Mouse (Mus musculus) forelimb bud, embryonic 11.5 days (tissue): ENCODE measurements around the gene Adamts15.
A peak's percentile ranks its signal among the peaks of the same experiment; 100 is the strongest.

ENCODE experiments used
- DNase-seq: peaks from one replicate; pipeline ENCODE4 v3.0.0-alpha.2; 2012; ENCODE audit warnings: low read depth, low spot score

Gene Adamts15

DNA sequence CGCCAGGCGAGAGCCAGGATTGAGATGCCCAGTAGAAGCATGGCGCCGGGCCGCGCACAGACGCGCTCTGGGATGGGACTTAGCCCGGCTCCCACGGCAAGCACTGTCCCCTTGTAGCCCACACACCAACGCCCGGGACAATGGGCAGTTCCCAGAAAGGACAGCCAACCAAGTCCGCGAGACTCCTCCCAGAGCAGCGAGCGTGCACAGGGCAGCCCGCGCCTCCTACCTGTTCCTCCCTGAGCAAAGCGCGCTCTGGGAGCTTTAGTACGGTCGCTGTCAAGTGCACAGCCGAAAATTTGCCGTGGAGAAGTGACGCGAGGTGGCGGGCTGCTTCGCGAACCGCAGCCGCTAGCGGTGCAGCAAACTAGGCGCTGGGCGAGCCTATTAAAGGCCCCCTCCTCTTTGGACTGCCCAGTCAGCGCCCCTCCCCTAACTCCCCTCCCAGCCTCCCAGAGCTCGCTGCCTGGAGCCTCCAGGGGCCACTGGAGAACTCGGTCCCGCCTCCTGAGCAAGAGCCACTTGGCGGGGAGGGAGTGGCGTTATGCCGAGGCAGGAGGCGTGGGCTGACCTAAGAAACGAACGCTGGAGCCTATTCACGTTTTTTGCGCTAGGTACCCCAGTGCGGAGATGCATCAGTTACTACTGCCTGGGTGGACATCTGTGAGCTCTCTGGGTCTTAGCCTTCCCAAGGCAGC, at the start of gene Adamts15:
Gene Adamts15, minus strand, starts transcription at position 256 of the 698 bp plus-strand sequence.
- DNase-seq: peak; percentile 79

DNA sequence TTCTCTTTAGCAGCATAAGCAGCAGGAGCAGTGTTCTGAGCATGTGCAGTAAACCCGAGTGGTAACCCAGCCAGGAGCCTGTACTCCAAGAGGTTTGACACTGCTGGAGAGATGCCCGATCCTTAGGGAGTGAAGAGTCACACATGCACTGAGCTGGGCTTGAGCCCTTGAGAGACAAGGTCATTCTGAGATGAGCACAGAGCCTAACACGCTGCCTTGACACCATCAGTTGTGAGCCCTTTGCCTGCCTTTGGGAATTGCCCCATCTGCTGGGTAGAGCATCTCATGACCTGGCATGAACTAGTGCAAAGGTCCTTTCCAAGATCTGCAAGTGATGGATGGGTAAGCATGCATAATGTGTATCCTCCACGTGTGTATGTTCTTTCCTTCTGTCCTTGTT, 49.7 kb upstream of the Adamts15 start:
- DNase-seq: no peak

- DNase-seq: no peak
Observed at GRCm38 (mm10) chr9:30970001-30970400, 47.7 kb upstream of the Adamts15 start.

DNA sequence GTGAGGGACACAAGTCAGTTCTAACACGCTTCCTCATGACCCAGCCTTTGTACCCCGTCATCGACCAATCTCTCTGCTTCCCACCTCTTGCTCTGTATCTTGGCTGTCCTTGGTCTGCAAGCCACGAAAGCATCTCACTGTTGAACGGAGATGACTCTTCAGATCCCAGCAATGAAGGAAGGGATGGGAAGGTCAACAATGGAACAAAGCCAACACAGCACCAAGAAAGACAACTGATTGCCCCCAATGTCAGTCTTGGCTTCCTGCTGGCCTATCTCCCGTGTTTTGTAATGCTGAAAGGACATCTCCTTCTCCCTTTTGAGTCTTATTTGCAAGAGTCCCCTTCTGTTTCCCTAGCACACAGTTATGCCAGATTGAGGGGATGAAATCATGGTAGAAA, 45.9 kb upstream of the Adamts15 start:
- DNase-seq: no peak

- DNase-seq: no peak
Observed at GRCm38 (mm10) chr9:30966881-30967280, 44.6 kb upstream of the Adamts15 start.

DNA sequence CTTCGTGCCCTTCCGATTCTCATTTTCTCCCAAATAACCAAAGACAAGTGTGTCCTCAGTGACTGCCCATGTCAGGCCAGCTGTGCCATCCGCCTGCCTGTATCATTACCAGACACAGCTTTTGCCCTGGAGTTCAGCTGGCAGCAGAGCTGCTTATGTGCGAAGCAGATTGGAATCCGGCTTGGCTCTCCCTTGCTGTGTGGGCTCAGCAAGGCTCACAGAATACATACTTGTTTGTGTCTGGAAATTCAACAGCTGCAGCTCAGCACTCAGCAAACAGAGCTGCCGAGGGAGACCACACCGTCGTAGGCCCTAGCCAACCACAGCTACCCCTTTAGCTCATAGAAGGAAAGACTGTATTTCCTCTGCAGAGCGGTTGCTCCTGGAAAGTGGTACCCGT, 42.4 kb upstream of the Adamts15 start:
- DNase-seq: no peak

DNA sequence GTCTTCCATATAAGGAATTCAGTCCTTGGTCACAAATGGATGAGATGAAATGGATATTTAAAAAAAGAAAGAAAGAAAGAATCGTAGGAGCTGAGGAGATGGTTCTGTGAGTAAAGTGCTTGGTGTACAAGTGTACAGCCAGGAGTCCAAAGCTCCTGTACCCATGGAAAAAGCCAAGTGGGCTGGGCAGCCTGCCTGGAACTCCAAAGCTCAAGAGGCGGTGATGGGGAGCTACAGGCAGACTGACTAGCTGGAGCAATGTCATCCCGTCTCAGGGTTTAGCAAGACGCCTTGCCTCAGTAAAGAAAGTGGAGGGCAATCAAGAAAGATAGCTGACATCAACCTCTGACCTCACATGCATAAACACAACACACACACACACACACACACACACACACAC, 41.5 kb upstream of the Adamts15 start:
- DNase-seq: no peak

- no peak for DNase-seq
Observed at GRCm38 (mm10) chr9:30955246-30955645, 33.0 kb upstream of the Adamts15 start.

DNA sequence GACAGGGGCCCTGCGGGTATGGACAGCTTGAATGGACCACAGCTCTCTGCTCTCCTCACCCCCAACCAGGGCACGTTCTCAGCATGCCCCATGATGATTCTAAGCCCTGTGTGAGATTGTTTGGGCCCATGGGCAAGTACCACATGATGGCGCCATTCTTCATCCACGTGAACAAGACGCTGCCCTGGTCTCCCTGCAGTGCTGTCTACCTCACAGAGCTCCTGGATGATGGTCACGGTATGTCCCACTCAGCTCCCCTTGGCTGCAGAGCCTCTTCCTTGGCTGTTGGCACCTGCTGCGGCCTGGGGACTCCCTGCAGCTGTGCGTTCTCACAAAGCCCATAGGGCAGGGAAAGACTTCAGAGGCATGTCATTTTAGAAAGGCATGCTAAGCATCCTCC, 31.0 kb upstream of the Adamts15 start:
- no peak for DNase-seq

DNA sequence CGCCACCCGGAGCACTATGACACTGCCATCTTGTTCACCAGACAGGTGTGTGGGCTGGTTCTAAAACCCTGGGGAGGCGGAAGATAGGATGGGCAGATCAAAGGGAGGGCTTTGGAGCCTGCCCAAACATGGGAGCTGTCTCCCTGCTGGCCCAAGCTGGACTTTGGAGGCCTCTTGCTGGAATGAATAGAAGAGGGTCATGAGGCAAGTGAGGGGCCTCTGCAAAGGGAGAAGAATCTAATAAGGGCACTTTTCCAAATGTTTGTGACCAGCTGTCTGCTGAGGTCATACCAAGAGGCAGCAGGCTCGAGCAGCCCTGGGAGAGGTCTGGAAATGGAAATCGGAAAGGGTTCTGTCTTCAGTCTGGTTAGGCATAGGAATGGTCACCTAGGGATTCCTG, 29.2 kb upstream of the Adamts15 start:
- DNase-seq: no peak

- no peak for DNase-seq
Observed at GRCm38 (mm10) chr9:30950592-30950991, 28.3 kb upstream of the Adamts15 start.

GRCm38 (mm10) chr9:30949971-30950370, 27.7 kb upstream of the Adamts15 start:
- DNase-seq: no peak

- DNase-seq: no peak
Observed at GRCm38 (mm10) chr9:30949422-30949821, 27.2 kb upstream of the Adamts15 start.

DNA sequence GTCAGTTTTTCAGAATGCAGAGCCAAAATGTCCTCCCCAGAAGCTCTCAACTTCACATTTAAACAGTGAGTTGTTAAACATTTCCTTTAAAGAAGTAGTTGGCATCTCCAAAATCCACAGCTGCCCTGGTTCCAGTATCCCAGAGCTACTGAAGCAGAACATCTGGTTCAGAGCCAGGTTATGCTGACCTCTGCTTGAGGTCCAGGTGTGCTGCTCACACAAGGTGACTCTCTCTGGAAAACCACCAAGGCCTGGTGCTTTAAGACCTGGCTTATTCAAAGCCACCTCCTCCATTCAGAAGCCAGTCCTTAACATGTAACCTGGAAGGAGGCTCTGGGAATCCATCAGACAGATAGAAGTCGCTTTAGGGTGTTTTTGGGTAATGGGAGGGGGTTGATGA, 23.0 kb upstream of the Adamts15 start:
- no peak for DNase-seq

DNA sequence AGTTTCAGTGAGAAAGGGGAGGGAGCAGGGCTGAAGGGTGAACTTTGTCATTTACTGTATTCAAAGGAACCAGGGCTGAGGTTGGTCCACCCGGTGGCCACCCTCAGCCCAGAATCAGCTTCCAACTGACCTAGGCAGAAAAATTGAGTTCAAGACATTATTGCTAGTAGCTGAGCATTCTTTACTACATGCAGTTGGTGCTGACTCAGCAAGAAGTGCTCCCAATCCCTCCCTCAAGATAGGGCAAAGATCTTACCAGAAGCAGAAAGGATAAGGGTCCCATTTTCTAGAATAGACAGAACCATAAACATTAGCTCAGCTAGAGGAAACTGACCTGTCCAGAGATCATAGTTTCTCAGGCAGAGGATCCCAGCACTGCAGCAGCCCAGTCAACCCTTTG, 22.0 kb upstream of the Adamts15 start:
- DNase-seq: no peak

GRCm38 (mm10) chr9:30943341-30943740, 21.1 kb upstream of the Adamts15 start:
- DNase-seq: no peak

- DNase-seq: peak; percentile 58
Observed at GRCm38 (mm10) chr9:30942512-30943313, 20.5 kb upstream of the Adamts15 start, which contains the start of gene Adamts8. Gene Adamts8 (plus strand): TSS chr9:30942562.

DNA sequence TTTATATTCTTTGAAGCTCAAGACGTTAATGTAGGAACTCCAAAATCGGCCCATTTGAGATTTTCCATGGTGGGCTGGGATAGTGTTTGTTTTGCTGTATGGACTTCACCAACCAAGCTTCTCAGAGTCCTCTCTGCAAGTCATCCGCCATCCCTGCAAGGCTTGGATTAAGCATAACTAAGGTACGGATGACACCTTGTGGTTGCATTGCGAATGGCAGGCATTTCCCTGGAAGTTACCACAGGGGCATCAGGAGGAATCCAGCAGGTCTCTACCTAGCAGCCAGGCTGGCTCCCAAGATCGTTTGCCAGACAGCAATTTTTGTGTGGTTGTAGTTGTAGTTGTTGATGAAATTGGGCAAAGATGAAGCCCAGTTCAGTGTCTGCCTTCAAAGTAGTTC, 18.1 kb upstream of the Adamts15 start:
- peak; percentile 92 for DNase-seq

DNA sequence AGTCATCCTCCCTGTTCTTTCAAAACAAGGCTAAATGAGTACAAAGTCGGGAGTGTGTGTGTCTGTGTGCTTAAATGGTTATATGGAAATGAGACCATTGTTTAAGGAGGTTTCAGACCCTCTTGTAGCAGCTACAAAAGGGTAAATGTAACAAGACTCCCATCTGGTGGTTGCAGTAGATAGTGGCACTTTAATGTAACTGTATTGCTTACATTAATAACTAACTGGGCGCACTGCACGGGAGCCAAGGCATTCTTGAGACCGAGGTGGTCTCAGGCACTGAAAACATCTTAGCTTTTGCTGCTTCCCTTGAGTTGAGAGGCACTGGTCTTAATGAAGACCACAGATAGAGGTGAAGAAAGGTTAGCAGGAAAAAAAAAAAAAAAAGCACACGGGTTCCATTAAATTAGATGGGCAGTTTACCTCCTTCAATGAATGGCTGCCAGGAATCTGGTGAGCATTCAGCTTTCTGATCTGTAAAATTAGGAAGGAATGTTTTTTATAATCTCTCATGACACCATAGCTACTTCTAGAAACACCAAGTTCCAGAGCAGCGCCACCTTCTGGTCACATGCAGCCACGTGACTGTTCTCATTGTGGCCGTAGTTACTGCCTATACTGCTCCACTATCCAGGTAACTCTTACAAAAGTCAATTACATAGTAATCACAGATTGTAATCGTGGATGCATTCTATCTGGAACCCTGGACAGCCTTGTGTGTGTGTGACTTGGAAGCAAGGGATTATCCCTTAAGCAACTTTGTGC, 14.6 kb upstream of the Adamts15 start:
- peak; percentile 75 for DNase-seq

DNA sequence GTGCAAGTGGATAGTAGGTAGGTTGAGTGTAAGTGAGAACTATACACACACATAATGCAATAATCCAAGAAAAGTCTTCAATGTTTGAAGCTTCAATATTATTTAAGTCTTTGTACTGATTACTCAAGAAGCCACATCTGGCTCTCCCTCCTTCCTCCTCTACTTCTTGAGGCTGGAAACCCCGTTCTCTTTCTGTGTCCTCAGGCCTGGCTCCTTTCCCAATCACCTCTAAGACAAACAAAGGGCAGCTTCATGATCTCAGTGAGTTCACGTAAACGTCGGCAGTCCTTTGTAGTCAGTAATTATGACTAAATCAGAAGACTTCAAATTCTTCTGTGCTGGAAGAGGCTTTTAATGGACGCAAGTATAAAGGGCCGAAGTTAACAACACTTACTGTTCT, 12.6 kb upstream of the Adamts15 start:
- no peak for DNase-seq

- DNase-seq: no peak
Observed at GRCm38 (mm10) chr9:30932346-30932745, 10.1 kb upstream of the Adamts15 start.

- no peak for DNase-seq
Observed at GRCm38 (mm10) chr9:30928759-30929158, 6.5 kb upstream of the Adamts15 start.
